Mouse (Mus musculus) embryonic facial prominence, embryonic 12.5 days (tissue): ENCODE data around the gene Krtcap2. TPM values are rescaled to one million over a fixed set of nuclear protein-coding genes. Genes with fewer than 3 reads are reported as not detected.
A peak's percentile ranks its signal among the peaks of the same experiment; 100 is the strongest.

Source experiments
- ATAC-seq: fragments of 200-750 bp; cut with Nextera tagmentation; 2 replicates; pipeline ENCODE4 v1.8.0; 2017; ENCODE audit not compliant: insufficient number of reproducible peaks, insufficient read depth, low FRiP score, low TSS enrichment
- H3K27ac ChIP-seq: fragments of 300-500 bp; sonication (generic); 2 replicates; pipeline ENCODE4 v1.5.1; 2016; ENCODE audit warnings: mild to moderate bottlenecking
- H3K27me3 ChIP-seq: fragments of 300-500 bp; sonication (generic); 2 replicates; pipeline ENCODE4 v1.6.1; 2016; ENCODE audit warnings: mild to moderate bottlenecking, moderate library complexity
- H3K36me3 ChIP-seq: fragments of 300-500 bp; sonication (generic); 2 replicates; pipeline ENCODE4 v1.6.1; 2016; ENCODE audit warnings: mild to moderate bottlenecking
- H3K4me1 ChIP-seq: fragments of 300-500 bp; sonication (generic); 2 replicates; pipeline ENCODE4 v1.6.1; 2016
- H3K4me2 ChIP-seq: fragments of 300-500 bp; sonication (generic); replicated peaks from 2 replicates; pipeline ENCODE4 v1.6.1; 2016; ENCODE audit warnings: mild to moderate bottlenecking, moderate library complexity
- H3K4me3 ChIP-seq: fragments of 300-500 bp; sonication (generic); 2 replicates; pipeline ENCODE4 v1.5.1; 2016; ENCODE audit warnings: mild to moderate bottlenecking
- H3K9ac ChIP-seq: fragments of 300-500 bp; sonication (generic); 2 replicates; pipeline ENCODE4 v1.6.1; 2016; ENCODE audit warnings: mild to moderate bottlenecking, moderate library complexity
- H3K9me3 ChIP-seq: fragments of 300-500 bp; sonication (generic); 2 replicates; pipeline ENCODE4 v1.6.1; 2016; ENCODE audit warnings: mild to moderate bottlenecking, moderate library complexity
- WGBS: fragments of 180-500 bp; shearing (Covaris S2); methylation state at CpG from one replicate; pipeline ENCODE4 v1.1.7; 2016; 5-methylcytosine and 5-hydroxymethylcytosine counted together
- polyA plus RNA-seq: library from polyadenylated mRNA; unstranded; fragments of >200 nt; fragmentation: Nextera tagmentation; extraction: Ambion mirVana; gene quantifications from 2 replicates; pipeline ENCODE4 v1.2.1, GENCODE M21; 2016

The Krtcap2 gene
- polyA plus RNA-seq, 1 experiment from 2014 or later, result 306 TPM

- Histone ChIP-seq H3K36me3 (peaks cover 16% of the 10 kb centered on the region), H3K27ac (no peak overlapping the region)
- WGBS, result 87% methylated on average over 10 of the region's 10 CpGs
These were observed 9.2 kb upstream of the Krtcap2 start for GRCm38 (mm10) chr3:89236516-89236915.

DNA sequence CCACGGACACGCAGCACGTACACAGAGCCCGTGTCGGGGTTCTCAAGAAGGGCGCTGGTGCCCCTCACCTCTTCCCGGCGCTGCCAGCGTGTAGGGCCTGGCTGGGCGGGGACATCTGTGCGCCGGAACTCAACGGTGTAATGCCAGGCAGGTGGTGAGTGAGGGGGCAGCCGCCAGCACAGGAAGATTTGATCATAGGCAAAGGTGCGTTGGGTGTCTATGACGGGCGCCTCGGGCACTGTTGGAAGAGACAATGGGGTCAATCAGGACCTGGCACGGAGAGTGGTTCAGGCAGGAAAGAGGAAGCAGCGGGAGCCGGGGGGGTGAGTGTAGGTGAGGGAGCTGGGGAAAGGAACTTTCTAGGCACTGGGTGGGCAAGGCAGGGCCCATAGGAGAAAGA lies 8.1 kb upstream of the Krtcap2 start:
- H3K36me3 ChIP-seq, result peaks cover 23% of the 10 kb centered on the region
- no peaks in the 10 kb centered on the region for H3K27me3 ChIP-seq
- H3K9ac ChIP-seq, result no peak overlapping the region
- 94% methylated on average over 21 of the region's 21 CpGs for WGBS
- no peak overlapping the region for H3K4me2 ChIP-seq
- no peaks in the 10 kb centered on the region for H3K9me3 ChIP-seq
- no peaks in the 10 kb centered on the region for H3K4me1 ChIP-seq
- H3K27ac ChIP-seq, result no peak overlapping the region
- no peak for ATAC-seq
- H3K4me3 ChIP-seq, result no peak overlapping the region

More at GRCm38 (mm10) chr3:89236516-89236915, 9.2 kb upstream of the Krtcap2 start:
- H3K4me1 ChIP-seq, result no peaks in the 10 kb centered on the region
- H3K9ac ChIP-seq, result no peak overlapping the region
- H3K4me3 ChIP-seq, result no peak overlapping the region
- H3K4me2 ChIP-seq, result no peak overlapping the region
- no peak for ATAC-seq
- no peaks in the 10 kb centered on the region for H3K9me3 ChIP-seq
- H3K27me3 ChIP-seq, result peaks cover 2% of the 10 kb centered on the region; the same call in 1 of the 2 replicates

DNA sequence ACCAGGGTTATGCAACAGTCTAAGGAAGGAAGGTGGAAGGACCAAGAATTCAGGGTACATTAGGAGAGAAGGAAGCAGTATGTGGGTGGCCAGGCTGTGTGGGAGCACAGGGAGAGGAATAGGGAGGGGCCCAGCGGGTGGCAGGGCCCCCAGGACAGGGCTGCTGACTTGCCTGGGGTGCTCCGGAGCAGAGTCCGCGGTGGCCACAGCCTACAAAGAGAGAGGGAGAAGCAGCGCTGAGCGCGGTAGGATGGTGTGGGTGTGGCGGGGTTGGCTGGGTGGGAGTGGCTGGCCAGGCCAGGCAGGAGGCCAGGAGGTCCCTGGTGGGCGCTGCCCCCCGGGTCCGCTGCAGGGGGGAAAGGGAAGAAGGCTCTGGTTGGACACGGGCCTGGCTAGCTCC lies 7.3 kb upstream of the Krtcap2 start:
- H3K4me1 ChIP-seq, result peaks cover 2% of the 10 kb centered on the region
- no peaks in the 10 kb centered on the region for H3K27me3 ChIP-seq
- H3K27ac ChIP-seq, result no peak overlapping the region
- H3K36me3 ChIP-seq, result peaks cover 23% of the 10 kb centered on the region
- no peak for ATAC-seq
- H3K4me3 ChIP-seq, result no peak overlapping the region
- 69% methylated on average over 9 of the region's 12 CpGs for WGBS
- no peaks in the 10 kb centered on the region for H3K9me3 ChIP-seq
- H3K9ac ChIP-seq, result no peak overlapping the region; the same call in 1 of the 2 replicates
- no peak overlapping the region for H3K4me2 ChIP-seq

GRCm38 (mm10) chr3:89242331-89242895 lies 3.4 kb upstream of the Krtcap2 start:
- no peak overlapping the region for H3K9ac ChIP-seq
- 72% methylated on average over 9 of the region's 9 CpGs for WGBS
- no peaks in the 10 kb centered on the region; the same call in 1 of the 2 replicates for H3K27me3 ChIP-seq
- H3K36me3 ChIP-seq, result peaks cover 22% of the 10 kb centered on the region
- ATAC-seq, result no peak
- H3K4me2 ChIP-seq, result no peak overlapping the region
- H3K4me3 ChIP-seq, result no peak overlapping the region
- peaks cover 33% of the 10 kb centered on the region for H3K4me1 ChIP-seq
- no peaks in the 10 kb centered on the region for H3K9me3 ChIP-seq
- no peak overlapping the region for H3K27ac ChIP-seq

DNA sequence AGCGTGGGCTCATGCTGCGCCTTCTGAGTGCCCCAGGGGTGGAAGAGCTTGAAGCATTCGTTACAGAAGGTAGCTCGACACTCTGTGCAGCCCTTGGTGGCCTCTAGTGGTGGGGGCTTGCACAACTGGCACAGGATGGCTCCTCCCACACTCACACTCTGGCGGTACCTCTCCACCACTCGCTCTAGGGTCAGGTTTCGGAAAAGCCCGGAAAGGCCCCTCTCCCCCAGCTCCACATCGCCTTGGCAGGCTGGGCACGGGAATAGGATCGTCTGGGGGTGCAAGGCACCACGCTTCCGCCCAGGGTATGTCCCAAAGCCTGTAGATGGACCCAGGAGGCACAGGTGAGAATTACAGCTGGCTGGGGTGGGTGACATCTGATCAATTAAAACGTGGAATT lies 2.2 kb upstream of the Krtcap2 start:
- Histone ChIP-seq H3K4me1 (peaks cover 35% of the 10 kb centered on the region), H3K9ac (0 out of 2 replicates have a peak overlapping the region, but pooled peaks have one; percentile 4), H3K4me3 (peak overlapping the region; percentile 73), H3K36me3 (peaks cover 14% of the 10 kb centered on the region), H3K4me2 (peak overlapping the region; percentile 76), H3K27ac (peak overlapping the region; percentile 52; the same call in 1 of the 2 replicates), H3K9me3 (no peaks in the 10 kb centered on the region), H3K27me3 (no peaks in the 10 kb centered on the region; the same call in 1 of the 2 replicates)
- WGBS, result 7% methylated on average over 14 of the region's 14 CpGs
- ATAC-seq, result no peak; the same call in 1 of the 2 replicates

DNA sequence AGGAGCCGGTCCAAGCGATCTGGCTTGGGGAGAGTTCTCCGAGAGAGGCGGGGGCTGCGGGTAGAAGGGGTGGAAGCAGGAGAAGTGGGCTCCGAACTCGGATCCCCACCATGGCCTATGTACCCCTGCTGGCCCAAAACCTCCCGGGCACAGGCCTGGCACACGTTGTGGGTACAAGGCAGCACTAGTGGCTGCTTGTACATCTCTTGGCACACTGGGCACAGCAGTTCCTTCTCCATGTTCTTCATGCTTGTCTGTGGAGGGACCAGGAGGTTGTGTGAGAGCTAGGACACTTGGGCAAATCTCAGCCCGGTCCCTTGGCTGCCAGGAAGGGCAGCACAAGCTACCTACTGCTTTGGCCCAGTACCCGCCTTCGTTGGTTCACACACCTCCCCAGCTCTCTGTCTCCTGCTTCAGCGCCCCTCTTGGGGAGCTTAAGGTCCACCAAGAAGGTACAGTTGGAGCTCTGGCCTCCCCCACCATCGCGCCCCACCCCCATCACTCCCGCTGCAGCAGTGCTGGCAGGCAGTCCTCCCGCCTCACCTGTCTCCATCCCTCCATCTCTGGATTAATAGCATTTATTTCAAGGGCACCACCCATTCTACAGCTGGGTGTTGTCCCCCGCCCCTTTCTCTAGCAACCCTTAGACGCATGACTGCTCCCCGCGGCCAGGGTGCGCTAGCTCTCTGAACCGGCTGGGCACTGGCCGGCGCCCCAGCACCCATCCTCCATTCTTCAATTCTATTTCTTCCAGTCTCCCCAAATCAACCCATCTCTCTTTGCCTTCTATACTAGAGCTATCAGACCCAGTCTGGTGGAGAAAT lies 1.4 kb upstream of the Krtcap2 start:
- no peak for ATAC-seq
- WGBS, result 11% methylated on average over 25 of the region's 25 CpGs
- H3K4me2 ChIP-seq, result peak overlapping the region; percentile 76
- no peaks in the 10 kb centered on the region; the same call in 1 of the 2 replicates for H3K27me3 ChIP-seq
- H3K4me1 ChIP-seq, result peaks cover 35% of the 10 kb centered on the region
- peaks cover 13% of the 10 kb centered on the region; the same call in 1 of the 2 replicates for H3K36me3 ChIP-seq
- H3K27ac ChIP-seq, result peak overlapping the region; percentile 72; the same call in 1 of the 2 replicates
- no peaks in the 10 kb centered on the region for H3K9me3 ChIP-seq
- H3K9ac ChIP-seq, result peak overlapping the region; percentile 48
- H3K4me3 ChIP-seq, result peak overlapping the region; percentile 73

DNA sequence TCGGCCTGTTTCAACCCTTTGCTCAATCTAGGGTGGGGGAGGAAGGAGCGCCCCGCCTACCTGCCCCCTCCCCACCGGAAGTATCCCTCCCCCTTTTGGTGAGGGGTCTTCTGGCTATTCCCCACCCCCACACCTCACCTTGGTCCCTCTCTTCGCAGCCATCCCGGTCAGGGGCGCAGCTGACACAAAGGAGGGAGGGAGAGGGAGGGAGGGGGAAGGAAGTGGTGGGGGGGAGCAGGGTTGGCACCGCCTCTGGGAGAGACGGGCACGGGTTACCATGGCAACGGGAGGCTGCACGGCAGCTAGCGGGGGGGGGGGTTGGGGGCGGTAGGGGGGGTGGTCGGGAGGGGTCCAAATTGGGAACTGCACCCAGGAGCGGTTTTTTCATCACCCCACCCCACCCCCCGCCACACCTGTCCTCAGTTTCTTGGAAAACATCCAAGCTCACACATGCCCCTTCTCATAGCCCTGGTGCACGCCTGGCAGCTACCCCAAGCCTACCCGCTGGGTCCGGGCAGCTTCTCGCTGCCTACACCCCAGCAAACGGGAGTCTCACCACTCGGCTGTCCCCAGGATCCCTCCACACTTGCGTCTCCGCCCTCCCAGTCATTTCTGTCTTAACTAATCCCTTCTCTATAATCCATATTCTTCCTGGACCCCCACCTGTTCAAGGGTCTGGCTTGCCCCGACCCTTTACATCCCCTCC lies 631 bp upstream of the Krtcap2 start:
- peak overlapping the region; percentile 76 for H3K4me2 ChIP-seq
- peak; percentile 16 for ATAC-seq
- H3K4me1 ChIP-seq, result peaks cover 35% of the 10 kb centered on the region
- H3K27ac ChIP-seq, result peak overlapping the region; percentile 72
- H3K36me3 ChIP-seq, result peaks cover 20% of the 10 kb centered on the region; the same call in 1 of the 2 replicates
- peak overlapping the region; percentile 48 for H3K9ac ChIP-seq
- H3K27me3 ChIP-seq, result no peaks in the 10 kb centered on the region; the same call in 1 of the 2 replicates
- peak overlapping the region; percentile 73 for H3K4me3 ChIP-seq
- 1% methylated on average over 16 of the region's 26 CpGs for WGBS
- H3K9me3 ChIP-seq, result no peaks in the 10 kb centered on the region

GRCm38 (mm10) chr3:89246261-89247100 lies 715 bp downstream of the Krtcap2 start, which contains the start of gene Trim46:
Trim46 (minus strand) TSS chr3:89246309.
- Histone ChIP-seq H3K27ac (peak within 1 kb of the TSS; percentile 66), H3K27me3 (peaks cover 4% of the 10 kb centered on the region; the same call in 1 of the 2 replicates), H3K9ac (peak within 1 kb of the TSS; percentile 64), H3K4me1 (peaks cover 45% of the 10 kb centered on the region), H3K9me3 (no peaks in the 10 kb centered on the region), H3K36me3 (peaks cover 16% of the 10 kb centered on the region; the same call in 1 of the 2 replicates), H3K4me3 (peak within 1 kb of the TSS; percentile 73), H3K4me2 (peak within 1 kb of the TSS; percentile 76)
- under 1% methylated on average over 42 of the region's 42 CpGs for WGBS
- peak; percentile 62 for ATAC-seq

DNA sequence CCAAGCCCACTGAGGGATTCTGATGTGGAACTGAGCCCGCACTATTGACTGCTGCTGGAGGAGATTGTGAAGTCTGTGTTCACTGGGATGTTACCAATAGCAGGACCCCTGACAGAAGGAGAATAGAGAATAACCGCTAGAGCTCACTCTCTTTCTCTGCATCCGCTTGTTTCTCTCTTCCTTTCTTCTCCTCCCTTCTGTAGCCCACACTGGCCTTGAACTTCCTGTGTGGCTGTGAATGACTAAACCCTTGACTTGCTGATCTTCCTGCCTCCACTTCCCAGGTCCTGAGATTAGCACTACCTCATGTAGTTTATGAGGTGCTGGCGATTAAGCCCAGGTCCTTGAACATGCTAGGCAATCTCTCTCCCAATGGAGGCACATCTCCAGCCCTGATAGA lies 1.7 kb downstream of the Krtcap2 start:
- H3K9me3 ChIP-seq, result no peaks in the 10 kb centered on the region
- H3K4me1 ChIP-seq, result peaks cover 48% of the 10 kb centered on the region
- 78% methylated on average over 4 of the region's 4 CpGs for WGBS
- H3K27ac ChIP-seq, result no peak overlapping the region
- H3K36me3 ChIP-seq, result 0 out of 2 replicates have a peak, but pooled peaks cover 9% of the 10 kb centered on the region
- H3K27me3 ChIP-seq, result peaks cover 7% of the 10 kb centered on the region; the same call in 1 of the 2 replicates
- peak overlapping the region; percentile 73 for H3K4me3 ChIP-seq
- no peak for ATAC-seq
- H3K4me2 ChIP-seq, result peak overlapping the region; percentile 76
- H3K9ac ChIP-seq, result peak overlapping the region; percentile 64; the same call in 1 of the 2 replicates

- Histone ChIP-seq H3K4me1 (peaks cover 27% of the 10 kb centered on the region), H3K9ac (no peak overlapping the region), H3K27ac (0 out of 2 replicates have a peak overlapping the region, but pooled peaks have one; percentile 2), H3K27me3 (peaks cover 7% of the 10 kb centered on the region; the same call in 1 of the 2 replicates), H3K9me3 (no peaks in the 10 kb centered on the region), H3K36me3 (0 out of 2 replicates have a peak, but pooled peaks cover 9% of the 10 kb centered on the region), H3K4me2 (no peak overlapping the region), H3K4me3 (no peak overlapping the region)
- no peak for ATAC-seq
- 18% methylated on average over 7 of the region's 7 CpGs for WGBS
These were observed 4.8 kb downstream of the Krtcap2 start for GRCm38 (mm10) chr3:89250435-89251040.
